Mouse (Mus musculus): ENCODE results near the gene Avpi1.
"Not testable (repeated sequence)": the region's sequence is repeated elsewhere in the genome, so short reads cannot be mapped to it uniquely, and the experiment has no call there.

Avpi1 gene

DNA sequence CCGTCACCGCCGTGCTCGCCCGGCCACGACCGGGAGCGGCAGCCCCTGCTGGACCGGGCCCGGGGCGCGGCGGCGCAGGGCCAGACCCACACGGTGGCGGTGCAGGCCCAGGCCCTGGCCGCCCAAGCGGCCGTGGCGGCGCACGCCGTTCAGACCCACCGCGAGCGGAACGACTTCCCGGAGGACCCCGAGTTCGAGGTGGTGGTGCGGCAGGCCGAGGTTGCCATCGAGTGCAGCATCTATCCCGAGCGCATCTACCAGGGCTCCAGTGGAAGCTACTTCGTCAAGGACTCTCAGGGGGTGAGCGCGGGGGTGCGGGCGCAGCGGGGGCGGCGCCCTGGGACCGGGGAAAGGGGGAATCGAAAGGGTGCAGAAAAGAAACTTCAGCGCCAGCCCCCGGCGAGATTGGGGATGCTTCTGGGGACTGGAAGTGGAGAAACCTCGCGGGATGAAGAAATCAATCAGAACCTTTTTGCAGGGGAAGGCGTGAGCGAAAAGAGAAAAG, 38.2 kb downstream of the Avpi1 start:
- DNase-seq = no peak

DNA sequence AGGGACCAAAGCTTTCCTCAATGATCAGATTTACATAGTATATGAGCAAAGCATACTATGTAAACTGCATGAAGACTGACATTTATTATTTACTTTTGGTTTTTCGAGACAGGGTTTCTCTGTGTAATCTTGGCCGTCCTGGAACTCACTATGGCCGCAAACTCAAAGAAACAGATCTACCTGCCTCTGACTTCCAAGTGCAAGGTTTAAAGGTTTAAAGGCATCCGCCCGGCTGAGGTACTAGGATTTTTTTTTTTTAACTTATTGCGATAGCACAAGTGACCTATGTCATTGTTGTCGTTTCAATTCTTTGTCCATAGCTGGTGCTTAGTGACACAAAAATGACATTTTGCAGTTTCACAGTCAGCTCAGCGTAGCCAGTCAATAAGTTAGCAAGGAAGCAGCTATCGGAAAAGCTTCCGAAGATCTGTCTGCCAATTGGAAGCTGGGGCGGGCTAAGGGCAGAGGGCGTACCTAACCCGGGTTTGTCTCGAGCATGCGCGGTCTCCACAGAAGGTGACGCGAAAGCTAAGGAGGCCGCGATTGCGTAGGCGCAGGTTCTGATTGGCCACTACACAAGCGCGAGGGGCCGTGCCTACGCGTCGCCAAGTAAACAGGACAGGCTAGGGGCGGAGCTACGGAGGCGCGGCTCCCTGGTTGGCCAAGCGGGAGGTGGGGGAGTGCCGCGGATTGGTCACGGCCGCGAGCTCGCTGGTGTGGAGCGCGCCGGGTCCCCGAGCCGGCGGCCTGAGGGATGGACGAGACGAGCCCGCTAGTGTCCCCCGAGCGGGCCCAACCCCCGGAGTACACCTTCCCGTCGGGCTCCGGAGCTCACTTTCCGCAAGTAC, 38.9 kb downstream of the Avpi1 start, which contains the start of gene Pi4k2a:
Gene Pi4k2a (plus strand): TSS at position 723 of the 848 bp plus-strand sequence.
- DNase-seq = peak; percentile 98

GRCm38 (mm10) chr19:42089103-42089747, 39.6 kb downstream of the Avpi1 start:
- DNase-seq = peak; percentile 77

- peak; percentile 18 for DNase-seq
Observed at GRCm38 (mm10) chr19:42086166-42086565, 42.7 kb downstream of the Avpi1 start, which contains the start of gene Morn4. Morn4 (minus strand) TSS chr19:42086357.

DNA sequence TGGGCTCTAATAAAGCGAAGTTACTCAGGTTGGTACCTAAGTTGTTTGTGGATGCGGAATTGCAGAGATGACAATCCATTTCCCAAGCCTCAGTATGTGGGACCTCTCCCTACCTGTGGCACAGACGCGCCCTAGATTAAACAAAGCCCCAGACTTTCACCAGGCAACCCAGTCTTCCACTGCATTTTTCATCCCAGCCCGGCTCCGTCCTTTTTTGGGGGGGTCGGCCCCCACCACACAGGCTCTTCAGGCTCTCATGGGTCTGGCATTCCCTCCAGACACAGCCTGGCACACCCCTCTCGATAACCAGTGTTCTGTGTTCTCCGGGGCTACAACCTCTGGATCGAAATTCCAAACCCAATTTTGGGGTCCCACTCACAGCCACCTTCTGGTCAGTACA, 43.2 kb downstream of the Avpi1 start:
- no peak for DNase-seq

- not testable (repeated sequence) for DNase-seq
Observed at GRCm38 (mm10) chr19:42081613-42082012, 47.2 kb downstream of the Avpi1 start.

DNA sequence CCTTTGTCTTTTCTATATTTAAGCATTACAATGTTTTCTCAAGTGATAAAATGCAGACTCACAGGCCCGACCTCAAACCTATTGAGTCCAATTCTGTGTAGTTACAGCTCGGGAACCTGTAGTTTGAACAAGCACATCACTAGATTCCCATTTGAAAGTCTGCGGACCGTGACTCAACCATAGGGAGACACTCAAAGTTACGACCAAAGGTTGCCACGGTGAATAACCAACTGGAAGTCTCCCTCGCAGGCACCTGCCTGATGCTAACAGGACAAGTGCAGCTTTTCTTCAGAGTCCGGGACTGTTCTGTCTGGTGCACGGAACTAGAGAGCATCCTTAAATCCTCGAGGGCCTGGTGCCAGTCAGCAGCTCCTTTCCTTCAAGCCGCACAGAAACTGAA, 48.4 kb downstream of the Avpi1 start:
- no peak for DNase-seq

DNA sequence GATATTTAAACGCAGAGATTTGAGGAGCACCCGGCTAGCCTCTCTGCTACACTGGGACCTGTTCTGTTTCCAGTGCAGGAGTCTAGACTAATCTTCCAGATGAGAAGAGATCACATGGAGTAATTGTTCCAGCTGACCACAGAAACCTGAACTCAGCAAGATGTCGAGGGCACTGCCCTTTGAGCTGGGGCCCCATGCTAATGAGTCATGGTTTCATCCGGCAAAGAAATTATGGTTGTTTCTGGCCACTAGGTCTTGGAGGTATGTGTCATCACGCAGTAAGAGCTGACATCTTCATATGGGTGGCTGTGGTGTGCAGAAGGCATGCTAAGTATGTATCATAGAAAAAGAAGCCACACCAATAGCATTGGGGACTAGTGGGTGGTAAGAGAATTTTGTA, 48.9 kb downstream of the Avpi1 start:
- no peak for DNase-seq

- DNase-seq = no peak
Observed at GRCm38 (mm10) chr19:42079006-42079405, 49.9 kb downstream of the Avpi1 start.

- no peak for DNase-seq
Observed at GRCm38 (mm10) chr19:42078566-42078965, 50.3 kb downstream of the Avpi1 start.

GRCm38 (mm10) chr19:42075992-42076391, 52.9 kb downstream of the Avpi1 start:
- DNase-seq = no peak

- no peak for DNase-seq
Observed at GRCm38 (mm10) chr19:42075051-42075450, 53.8 kb downstream of the Avpi1 start.
